ENCODE assay signal across 9 mouse cellular contexts in the genomic region with DNA sequence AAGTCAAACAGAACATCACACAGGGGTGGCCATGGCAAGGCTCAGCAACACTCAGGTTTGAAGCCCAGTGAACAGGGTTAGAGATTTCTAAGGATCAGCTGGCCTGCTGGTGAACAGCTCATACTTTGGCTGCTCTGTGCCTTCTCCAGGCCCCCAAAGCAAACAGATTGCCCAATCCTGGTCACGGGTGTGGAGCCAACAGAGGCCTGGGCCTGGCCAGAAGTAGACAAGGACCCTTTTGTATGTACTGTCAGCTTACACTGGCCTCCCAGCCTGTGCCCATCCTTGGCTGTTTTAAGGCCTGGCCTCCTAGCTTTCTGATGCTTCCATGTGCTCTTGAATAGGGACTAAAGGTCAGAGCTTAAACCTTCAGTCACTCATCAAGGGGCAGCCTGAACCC. TPM values are rescaled to one million over a fixed set of nuclear protein-coding genes. Genes with fewer than 3 reads are reported as not detected.
DNase-seq lines count a peak whose midpoint lies in the region; ATAC-seq and TF ChIP-seq lines count a peak whose summit lies in the region.
"Had no signal": no experiment of that assay in that cellular context is flagged by ENCODE, and none has a peak within 500 bp of the region (broad histone marks: within the 10 kb centered on the region; RNA-seq: fewer than 3 reads in every experiment).

No protein-coding gene starts in this region.

- no peak overlapping the region for H3ac ChIP-seq in myocyte (ENCODE audit: control insufficient read depth, insufficient read length)

- H3K4me2 ChIP-seq in limb, embryonic 14.5 days (replicated peaks; ENCODE audit: low read depth, low read length, severe bottlenecking): no peak overlapping the region
- no peak overlapping the region for H3K4me2 ChIP-seq in myocyte (ENCODE audit: low read depth)
- no peak overlapping the region for H3K4me2 ChIP-seq in forebrain, embryonic 13.5 days
- no peak overlapping the region for H3K4me2 ChIP-seq in forebrain, embryonic 16.5 days (ENCODE audit: low read length)
- H3K4me2 ChIP-seq: heart, embryonic 15.5 days had no signal

- no peaks in the 10 kb centered on the region for H3K9me3 ChIP-seq in limb, embryonic 14.5 days (ENCODE audit: control insufficient read depth, low read length)
- no peaks in the 10 kb centered on the region for H3K9me3 ChIP-seq in forebrain, embryonic 13.5 days (replicated peaks)
- H3K9me3 ChIP-seq in forebrain, embryonic 16.5 days (ENCODE audit: control insufficient read depth, low read length): no peaks in the 10 kb centered on the region
- H3K9me3 ChIP-seq: heart, embryonic 15.5 days had no signal

- intact Hi-C loops in left cerebral cortex, postnatal 4 days (cut with DNase I): no loop called here
- intact Hi-C loops in left cerebral cortex, postnatal 10 days (cut with DNase I): no loop called here

- TF ChIP-seq POLR2A in limb, embryonic 14.5 days (IDR thresholded peaks at IDR 0.05; ENCODE audit: borderline replicate concordance, extremely low read depth, insufficient read depth, insufficient read length): no peak
- TF ChIP-seq POLR2A in myocyte (IDR thresholded peaks at IDR 0.05; ENCODE audit: insufficient read length, low read depth): no peak

- H3K27me3 ChIP-seq in limb, embryonic 14.5 days (ENCODE audit: control insufficient read depth, insufficient read depth, low read length): no peaks in the 10 kb centered on the region
- no peaks in the 10 kb centered on the region for H3K27me3 ChIP-seq in myocyte (ENCODE audit: control insufficient read depth, insufficient read depth, insufficient read length)
- no peaks in the 10 kb centered on the region for H3K27me3 ChIP-seq in forebrain, embryonic 13.5 days
- H3K27me3 ChIP-seq in forebrain, embryonic 16.5 days (replicated peaks; ENCODE audit: control insufficient read depth, insufficient read depth, low read length): no peaks in the 10 kb centered on the region
- H3K27me3 ChIP-seq: heart, embryonic 15.5 days had no signal

- H3K9ac ChIP-seq in limb, embryonic 14.5 days (ENCODE audit: low read depth, low read length, severe bottlenecking): no peak overlapping the region
- no peak overlapping the region for H3K9ac ChIP-seq in forebrain, embryonic 13.5 days
- H3K9ac ChIP-seq in forebrain, embryonic 16.5 days (replicated peaks; ENCODE audit: low read depth, low read length): no peak overlapping the region
- H3K9ac ChIP-seq: heart, embryonic 15.5 days had no signal

- DNase-seq in left cerebral cortex, postnatal 4 days: peak; percentile 24
- DNase-seq in left cerebral cortex, postnatal 10 days (ENCODE audit: extremely low spot score in 1 of 2, low spot score in 2 of 2): no peak
- DNase-seq in gastrocnemius, postnatal 25 days: peak; percentile 59
- no peak for DNase-seq in limb, embryonic 14.5 days (ENCODE audit: low spot score)

- no peak for ATAC-seq in limb, embryonic 14.5 days (ENCODE audit: low FRiP score, low read depth)
- ATAC-seq in forebrain, embryonic 13.5 days: no peak
- ATAC-seq in forebrain, embryonic 16.5 days: no peak

- no peaks in the 10 kb centered on the region for H3K36me3 ChIP-seq in limb, embryonic 14.5 days (ENCODE audit: control insufficient read depth, insufficient read depth, low read length)
- peaks cover 3% of the 10 kb centered on the region for H3K36me3 ChIP-seq in myocyte (ENCODE audit: control insufficient read depth, insufficient read depth)
- H3K36me3 ChIP-seq in forebrain, embryonic 13.5 days (ENCODE audit: poor library complexity, severe bottlenecking): peaks cover 33% of the 10 kb centered on the region
- peaks cover 7% of the 10 kb centered on the region for H3K36me3 ChIP-seq in forebrain, embryonic 16.5 days (ENCODE audit: control insufficient read depth, insufficient read depth)
- H3K36me3 ChIP-seq: heart, embryonic 15.5 days had no signal

- H3K4me3 ChIP-seq in limb, embryonic 14.5 days (replicated peaks; ENCODE audit: low read length): no peak overlapping the region
- no peak overlapping the region for H3K4me3 ChIP-seq in myocyte
- no peak overlapping the region for H3K4me3 ChIP-seq in forebrain, embryonic 13.5 days
- H3K4me3 ChIP-seq in forebrain, embryonic 16.5 days (replicated peaks; ENCODE audit: low read length): no peak overlapping the region
- H3K4me3 ChIP-seq: heart, embryonic 15.5 days had no signal

- peak overlapping the region; percentile 13; the same call in 1 of the 2 replicates for H3K27ac ChIP-seq in limb, embryonic 14.5 days (replicated peaks; ENCODE audit: low read depth, low read length)
- H3K27ac ChIP-seq in forebrain, embryonic 13.5 days: no peak overlapping the region
- no peak overlapping the region for H3K27ac ChIP-seq in forebrain, embryonic 16.5 days (ENCODE audit: low read length)
- H3K27ac ChIP-seq: heart, embryonic 15.5 days had no signal

- H3K4me1 ChIP-seq in limb, embryonic 14.5 days (ENCODE audit: control insufficient read depth, insufficient read depth, low read length): no peaks in the 10 kb centered on the region
- peaks cover 13% of the 10 kb centered on the region for H3K4me1 ChIP-seq in forebrain, embryonic 13.5 days
- H3K4me1 ChIP-seq in forebrain, embryonic 16.5 days (replicated peaks; ENCODE audit: control insufficient read depth, insufficient read depth, low read length): peaks cover 9% of the 10 kb centered on the region

- 86% methylated on average over 1 of the region's 1 CpGs for WGBS in limb, embryonic 14.5 days
- 92% methylated on average over 1 of the region's 1 CpGs for WGBS in forebrain, embryonic 13.5 days
- 89% methylated on average over 1 of the region's 1 CpGs for WGBS in forebrain, embryonic 16.5 days

- H3K79me2 ChIP-seq in myocyte (ENCODE audit: control insufficient read depth, insufficient read depth): no peaks in the 10 kb centered on the region

TF ChIP-seq in myocyte, 11 proteins besides CTCF, POLR2A, EP300 and RAD21:
- TF ChIP-seq USF1 (IDR thresholded peaks at IDR 0.05; ENCODE audit: low read depth): no peak
- TF ChIP-seq MYOD1 (IDR thresholded peaks at IDR 0.05; ENCODE audit: control insufficient read depth in 1 of 3, insufficient read length in 2 of 3, low read depth in 2 of 3): no peak
- no peak for TF ChIP-seq TCF12 (IDR thresholded peaks at IDR 0.05; ENCODE audit: insufficient read depth, poor library complexity, severe bottlenecking)
- peak; percentile 62 for TF ChIP-seq CEBPB (IDR thresholded peaks at IDR 0.05; ENCODE audit: insufficient read depth, poor library complexity, severe bottlenecking)
- no peak for TF ChIP-seq POLR2AphosphoS2 (IDR thresholded peaks at IDR 0.05; ENCODE audit: insufficient read length, low read depth)

RNA-seq across cellular contexts. Expression of gene Fam20c, which starts 22.0 kb away (rescaled TPM):
- 10 to 100 TPM; 79.5 to 92.0 TPM for total RNA-seq in left cerebral cortex, postnatal 4 days (2021)
- total RNA-seq in left cerebral cortex, postnatal 10 days (2021): 10 to 100 TPM; 49.0 to 49.2 TPM
- 10 to 100 TPM; 14.2 to 19.2 TPM for total RNA-seq in gastrocnemius, postnatal 25 days (2021)
- 10.6 and 12.3 TPM in 2 replicates for polyA plus RNA-seq in limb, embryonic 14.5 days (2012; rRNA removed)
- polyA plus RNA-seq in limb, embryonic 14.5 days (2014; fragmentation: Nextera tagmentation; extraction: Ambion mirVana): 8.5 and 10.9 TPM in 2 replicates
- 37.5 TPM for polyA plus RNA-seq in myocyte (2012; fragmentation: generic; extraction: Trizol)
- 22.6 and 22.8 TPM in 2 replicates for polyA plus RNA-seq in forebrain, embryonic 13.5 days (2015; fragmentation: Nextera tagmentation; extraction: Ambion mirVana)
- polyA plus RNA-seq in forebrain, embryonic 16.5 days (2015; fragmentation: Nextera tagmentation; extraction: Ambion mirVana): 34.8 and 39.2 TPM in 2 replicates

RNA-seq across cellular contexts. Expression of gene Gm5294, which starts 43.5 kb away (rescaled TPM):
- total RNA-seq in left cerebral cortex, postnatal 4 days (2021): not detected
- total RNA-seq in left cerebral cortex, postnatal 10 days (2021): not detected
- not detected for total RNA-seq in gastrocnemius, postnatal 25 days (2021)
- polyA plus RNA-seq in limb, embryonic 14.5 days (2012; rRNA removed): not detected in 2 replicates
- polyA plus RNA-seq in limb, embryonic 14.5 days (2014; fragmentation: Nextera tagmentation; extraction: Ambion mirVana): not detected in 2 replicates
- not detected for polyA plus RNA-seq in myocyte (2012; fragmentation: generic; extraction: Trizol)
- not detected in 2 replicates for polyA plus RNA-seq in forebrain, embryonic 13.5 days (2015; fragmentation: Nextera tagmentation; extraction: Ambion mirVana)
- polyA plus RNA-seq in forebrain, embryonic 16.5 days (2015; fragmentation: Nextera tagmentation; extraction: Ambion mirVana): not detected in 2 replicates
- total RNA-seq: left cerebral cortex, adult 18-20 months had no signal
- polyA plus RNA-seq: heart, embryonic 15.5 days had no signal

Comparison
In these comparisons a context has a peak if more than half of its experiments do, and no peak if none do; other contexts are left out.
1. DNase-seq: peak in left cerebral cortex, postnatal 4 days (single experiment) and gastrocnemius, postnatal 25 days (single experiment); none in left cerebral cortex, postnatal 10 days (0 of 2) and limb, embryonic 14.5 days (single experiment).